Mouse (Mus musculus) hindbrain, embryonic 15.5 days (tissue): ENCODE results near the gene Golga3. TPM values are rescaled to one million over a fixed set of nuclear protein-coding genes. Genes with fewer than 3 reads are reported as not detected.

Experiments
- ATAC-seq: fragments of 200-750 bp; cut with Nextera tagmentation; 2 replicates; pipeline ENCODE4 v1.8.0; 2017; ENCODE audit warnings: low read depth, moderate number of reproducible peaks, moderate TSS enrichment; ENCODE audit not compliant: low FRiP score
- H3K27ac ChIP-seq: fragments of 300-500 bp; sonication (generic); replicated peaks from 2 replicates; pipeline ENCODE4 v1.5.1; 2015; ENCODE audit warnings: mild to moderate bottlenecking, inconsistent platforms
- H3K27me3 ChIP-seq: fragments of 300-500 bp; sonication (generic); 2 replicates; pipeline ENCODE4 v1.6.1; 2015; ENCODE audit warnings: control low read depth, inconsistent platforms
- H3K36me3 ChIP-seq: fragments of 300-500 bp; sonication (generic); 2 replicates; pipeline ENCODE4 v1.6.1; 2015; ENCODE audit warnings: control low read depth, inconsistent platforms
- H3K4me1 ChIP-seq: fragments of 300-500 bp; sonication (generic); replicated peaks from 2 replicates; pipeline ENCODE4 v1.6.1; 2015; ENCODE audit warnings: control low read depth, inconsistent platforms
- H3K4me2 ChIP-seq: fragments of 300-500 bp; sonication (generic); 2 replicates; pipeline ENCODE4 v1.6.1; 2015; ENCODE audit warnings: moderate library complexity, mild to moderate bottlenecking, inconsistent platforms
- H3K4me3 ChIP-seq: fragments of 300-500 bp; sonication (generic); 2 replicates; pipeline ENCODE4 v1.5.1; 2015; ENCODE audit warnings: mild to moderate bottlenecking, inconsistent platforms
- H3K9ac ChIP-seq: fragments of 300-500 bp; sonication (generic); 2 replicates; pipeline ENCODE4 v1.6.1; 2015; ENCODE audit warnings: inconsistent platforms
- H3K9me3 ChIP-seq: fragments of 300-500 bp; sonication (generic); 2 replicates; pipeline ENCODE4 v1.6.1; 2016; ENCODE audit warnings: control low read depth, inconsistent platforms
- WGBS: fragments of 180-500 bp; shearing (Covaris S2); methylation state at CpG from one replicate; pipeline ENCODE4 v1.1.7; 2015; 5-methylcytosine and 5-hydroxymethylcytosine counted together
- polyA plus RNA-seq: library from polyadenylated mRNA; unstranded; fragments of >200 nt; fragmentation: Nextera tagmentation; extraction: Ambion mirVana; gene quantifications from 2 replicates; pipeline ENCODE4 v1.2.1, GENCODE M21; 2015

Golga3 gene
- polyA plus RNA-seq, 1 experiment from 2014 or later = 23.2 TPM

- H3K4me1 ChIP-seq = no peaks in the 10 kb centered on the region
- H3K36me3 ChIP-seq = peaks cover 82% of the 10 kb centered on the region
- H3K4me3 ChIP-seq = no peak overlapping the region
- no peak overlapping the region for H3K9ac ChIP-seq
- ATAC-seq = no peak
- H3K9me3 ChIP-seq = no peaks in the 10 kb centered on the region
- 91% methylated on average over 2 of the region's 2 CpGs for WGBS
- H3K4me2 ChIP-seq = no peak overlapping the region
- no peaks in the 10 kb centered on the region for H3K27me3 ChIP-seq
- H3K27ac ChIP-seq = no peak overlapping the region
Observed at GRCm38 (mm10) chr5:110244091-110244490, 67.6 kb downstream of the Golga3 start.

GRCm38 (mm10) chr5:110266941-110267340 lies 90.4 kb downstream of the Golga3 start:
- H3K27me3 ChIP-seq = no peaks in the 10 kb centered on the region
- H3K9ac ChIP-seq = no peak overlapping the region
- peaks cover 8% of the 10 kb centered on the region for H3K4me1 ChIP-seq
- no peak overlapping the region for H3K4me2 ChIP-seq
- no peak overlapping the region for H3K27ac ChIP-seq
- 95% methylated on average over 4 of the region's 4 CpGs for WGBS
- peaks cover 34% of the 10 kb centered on the region for H3K36me3 ChIP-seq
- ATAC-seq = no peak
- no peaks in the 10 kb centered on the region for H3K9me3 ChIP-seq
- no peak overlapping the region for H3K4me3 ChIP-seq

- H3K4me1 ChIP-seq = peaks cover 8% of the 10 kb centered on the region
- peak within 1 kb of the TSS; percentile 61 for H3K27ac ChIP-seq
- H3K9ac ChIP-seq = peak within 1 kb of the TSS; percentile 82
- no peaks in the 10 kb centered on the region for H3K27me3 ChIP-seq
- peak within 1 kb of the TSS; percentile 85 for H3K4me2 ChIP-seq
- WGBS = under 1% methylated on average over 66 of the region's 66 CpGs
- peak; percentile 90 for ATAC-seq
- H3K4me3 ChIP-seq = peak within 1 kb of the TSS; percentile 85
- no peaks in the 10 kb centered on the region for H3K9me3 ChIP-seq
- peaks cover 30% of the 10 kb centered on the region for H3K36me3 ChIP-seq
Observed at GRCm38 (mm10) chr5:110269141-110270101, 92.9 kb downstream of the Golga3 start, which contains the start of gene Pgam5. TSS of gene Pgam5 (minus strand) at chr5:110269913.

GRCm38 (mm10) chr5:110270242-110270641 lies 93.7 kb downstream of the Golga3 start:
- H3K4me3 ChIP-seq = no peak overlapping the region
- no peak overlapping the region for H3K9ac ChIP-seq
- H3K9me3 ChIP-seq = no peaks in the 10 kb centered on the region
- H3K4me1 ChIP-seq = peaks cover 8% of the 10 kb centered on the region
- no peaks in the 10 kb centered on the region for H3K27me3 ChIP-seq
- H3K4me2 ChIP-seq = peak overlapping the region; percentile 85; the same call in 1 of the 2 replicates
- 94% methylated on average over 6 of the region's 6 CpGs for WGBS
- peak; percentile 5; the same call in 1 of the 2 replicates for ATAC-seq
- H3K27ac ChIP-seq = no peak overlapping the region
- H3K36me3 ChIP-seq = peaks cover 22% of the 10 kb centered on the region

- Histone ChIP-seq H3K9ac (no peak overlapping the region), H3K36me3 (no peaks in the 10 kb centered on the region), H3K27ac (no peak overlapping the region), H3K4me1 (no peaks in the 10 kb centered on the region), H3K4me3 (no peak overlapping the region), H3K4me2 (no peak overlapping the region), H3K27me3 (no peaks in the 10 kb centered on the region), H3K9me3 (no peaks in the 10 kb centered on the region)
- 86% methylated on average over 4 of the region's 4 CpGs for WGBS
- no peak for ATAC-seq
Observed at GRCm38 (mm10) chr5:110274147-110274546, 97.6 kb downstream of the Golga3 start.

GRCm38 (mm10) chr5:110274846-110275245 lies 98.3 kb downstream of the Golga3 start:
- H3K9ac ChIP-seq = no peak overlapping the region
- WGBS = 71% methylated on average over 2 of the region's 2 CpGs
- no peaks in the 10 kb centered on the region for H3K27me3 ChIP-seq
- H3K9me3 ChIP-seq = no peaks in the 10 kb centered on the region
- no peaks in the 10 kb centered on the region for H3K36me3 ChIP-seq
- no peak overlapping the region for H3K4me3 ChIP-seq
- H3K27ac ChIP-seq = no peak overlapping the region
- H3K4me2 ChIP-seq = no peak overlapping the region
- no peak for ATAC-seq
- no peaks in the 10 kb centered on the region for H3K4me1 ChIP-seq

Other genes starting within 250 kb of the Golga3 start
- 20.3 and 20.5 TPM in 2 replicates for gene Zfp932, start 180.2 kb upstream of the Golga3 start, polyA plus RNA-seq
- gene Gm17655, start 104.2 kb upstream of the Golga3 start, polyA plus RNA-seq = 4.3 and 6.4 TPM in 2 replicates
- 0.29 and 0.35 TPM in 2 replicates for gene Gm35315, start 82.3 kb upstream of the Golga3 start, polyA plus RNA-seq
- 6.0 and 6.1 TPM in 2 replicates for gene Plcxd1, start 76.7 kb upstream of the Golga3 start, polyA plus RNA-seq
- gene Gtpbp6, start 68.5 kb upstream of the Golga3 start, polyA plus RNA-seq = 61.1 and 63.6 TPM in 2 replicates
- gene Zfp605, start 66.6 kb upstream of the Golga3 start, polyA plus RNA-seq = 13.3 and 16.2 TPM in 2 replicates
- 72.9 and 76.5 TPM in 2 replicates for gene Chfr, start 40.9 kb upstream of the Golga3 start, polyA plus RNA-seq
- gene Ankle2, start 54.3 kb downstream of the Golga3 start, polyA plus RNA-seq = 20.5 and 24.1 TPM in 2 replicates
- 91.4 and 97.9 TPM in 2 replicates for gene Pgam5, start 93.2 kb downstream of the Golga3 start, polyA plus RNA-seq
- 11.9 TPM in 2 replicates for gene Pxmp2, start 109.5 kb downstream of the Golga3 start, polyA plus RNA-seq
- gene Pole, start 109.6 kb downstream of the Golga3 start, polyA plus RNA-seq = 8.3 and 10.1 TPM in 2 replicates
- 10.2 and 10.7 TPM in 2 replicates for gene P2rx2, start 166.5 kb downstream of the Golga3 start, polyA plus RNA-seq
- not detected in 2 replicates for gene Lrcol1, start 168.0 kb downstream of the Golga3 start, polyA plus RNA-seq